Mouse (Mus musculus) C2C12 (cell line): Measurements from ENCODE around the gene Nbl1.

Source experiments
- CEBPB ChIP-seq: IDR thresholded peaks from one replicate; pipeline ENCODE4 v1.6.1; 2011; ENCODE audit warnings: low read depth, mild to moderate bottlenecking, control low read depth, moderate library complexity
- CTCF ChIP-seq: IDR thresholded peaks from one replicate; pipeline ENCODE4 v1.5.1; 2011; ENCODE audit not compliant: control insufficient read depth, insufficient read depth, insufficient read length
- MAX ChIP-seq: IDR thresholded peaks from one replicate; pipeline ENCODE4 v1.6.1; 2011; ENCODE audit warnings: mild to moderate bottlenecking, control low read depth
- MYOD1 ChIP-seq: IDR thresholded peaks from one replicate; pipeline ENCODE4 v1.6.1; 2011; ENCODE audit warnings: low read depth; ENCODE audit not compliant: control insufficient read depth, insufficient read length
- MYOG ChIP-seq: IDR thresholded peaks from one replicate; pipeline ENCODE4 v1.6.1; 2011; ENCODE audit not compliant: control insufficient read depth, insufficient read length; ENCODE audit errors: extremely low read depth
- USF1 ChIP-seq: IDR thresholded peaks from one replicate; pipeline ENCODE4 v1.6.1; 2011; ENCODE audit warnings: low read depth, mild to moderate bottlenecking, control low read depth, moderate library complexity

- TF ChIP-seq CTCF = no peak
- no peak for TF ChIP-seq MAX
- no peak for TF ChIP-seq USF1
- TF ChIP-seq MYOD1 = no peak
- no peak for TF ChIP-seq MYOG
- TF ChIP-seq CEBPB = no peak
These were observed 27.6 kb upstream of the Nbl1 start for GRCm38 (mm10) chr4:139120281-139120814.
